Mouse (Mus musculus) intestine, embryonic 14.5 days (tissue): Measurements from ENCODE around the gene Tlr5. TPM values are rescaled to one million over a fixed set of nuclear protein-coding genes. Genes with fewer than 3 reads are reported as not detected.

ENCODE experiments used
- ATAC-seq: fragments of 200-750 bp; cut with Nextera tagmentation; replicated peaks from 2 replicates; pipeline ENCODE4 v1.8.0; 2017; ENCODE audit warnings: low read depth, moderate number of reproducible peaks, moderate TSS enrichment, moderate library complexity; ENCODE audit not compliant: low FRiP score, low TSS enrichment
- DNase-seq: peaks from one replicate; pipeline ENCODE4 v3.0.0-alpha.2; 2018; ENCODE audit warnings: low spot score
- H3K27ac ChIP-seq: fragments of 300-500 bp; sonication (generic); 2 replicates; pipeline ENCODE4 v1.5.1; 2014; ENCODE audit warnings: low read depth, mild to moderate bottlenecking, control low read depth
- H3K27me3 ChIP-seq: fragments of 300-500 bp; sonication (generic); replicated peaks from 2 replicates; pipeline ENCODE4 v1.6.1; 2014; ENCODE audit warnings: low read length, control low read depth; ENCODE audit not compliant: control insufficient read depth, insufficient read depth
- H3K36me3 ChIP-seq: fragments of 300-500 bp; sonication (generic); 2 replicates; pipeline ENCODE4 v1.6.1; 2014; ENCODE audit warnings: low read length, control low read depth; ENCODE audit not compliant: control insufficient read depth, insufficient read depth
- H3K4me1 ChIP-seq: fragments of 300-500 bp; sonication (generic); replicated peaks from 2 replicates; pipeline ENCODE4 v1.6.1; 2014; ENCODE audit warnings: low read length, control low read depth, mixed read lengths; ENCODE audit not compliant: control insufficient read depth, insufficient read depth
- H3K4me2 ChIP-seq: fragments of 300-500 bp; sonication (generic); 2 replicates; pipeline ENCODE4 v1.6.1; 2014; ENCODE audit warnings: low read length
- H3K4me3 ChIP-seq: fragments of 300-500 bp; sonication (generic); 2 replicates; pipeline ENCODE4 v1.5.1; 2014; ENCODE audit warnings: low read depth, low read length, control low read depth, mixed read lengths
- H3K9ac ChIP-seq: fragments of 300-500 bp; sonication (generic); 2 replicates; pipeline ENCODE4 v1.6.1; 2014; ENCODE audit warnings: mild to moderate bottlenecking, low read length
- H3K9me3 ChIP-seq: fragments of 300-500 bp; sonication (generic); 2 replicates; pipeline ENCODE4 v1.6.1; 2016; ENCODE audit warnings: low read length, control low read depth; ENCODE audit not compliant: control insufficient read depth
- WGBS: fragments of 180-500 bp; shearing (Covaris S2); extraction: QIAGEN DNeasy Blood & Tissue Kit; methylation state at CpG from one replicate; pipeline ENCODE4 v1.1.7; 2014; 5-methylcytosine and 5-hydroxymethylcytosine counted together
- polyA plus RNA-seq: library from polyadenylated mRNA; unstranded; fragments of >200 nt; fragmentation: Nextera tagmentation; extraction: Ambion mirVana; gene quantifications from 2 replicates; pipeline ENCODE4 v1.2.1, GENCODE M21; 2014

Tlr5 gene
- polyA plus RNA-seq, 1 experiment from 2014 or later, result 5.7 TPM

GRCm38 (mm10) chr1:182916166-182916565, 38.4 kb upstream of the Tlr5 start:
- no peak overlapping the region for H3K4me2 ChIP-seq
- H3K36me3 ChIP-seq, result no peaks in the 10 kb centered on the region
- no peaks in the 10 kb centered on the region for H3K27me3 ChIP-seq
- 0 out of 2 replicates have a peak, but pooled peaks cover 3% of the 10 kb centered on the region for H3K9me3 ChIP-seq
- no peak overlapping the region for H3K27ac ChIP-seq
- 94% methylated on average over 5 of the region's 5 CpGs for WGBS
- ATAC-seq (no peak), DNase-seq (peak; percentile 38)
- H3K4me1 ChIP-seq, result no peaks in the 10 kb centered on the region
- H3K9ac ChIP-seq, result no peak overlapping the region
- no peak overlapping the region for H3K4me3 ChIP-seq

GRCm38 (mm10) chr1:182918718-182919346, 35.8 kb upstream of the Tlr5 start:
- H3K9me3 ChIP-seq, result no peaks in the 10 kb centered on the region
- H3K4me3 ChIP-seq, result no peak overlapping the region
- H3K4me1 ChIP-seq, result no peaks in the 10 kb centered on the region
- 51% methylated on average over 8 of the region's 8 CpGs for WGBS
- H3K4me2 ChIP-seq, result no peak overlapping the region
- no peaks in the 10 kb centered on the region for H3K36me3 ChIP-seq
- no peak for ATAC-seq
- peak; percentile 21 for DNase-seq
- no peak overlapping the region for H3K27ac ChIP-seq
- no peak overlapping the region for H3K9ac ChIP-seq
- H3K27me3 ChIP-seq, result no peaks in the 10 kb centered on the region

GRCm38 (mm10) chr1:182922824-182923223, 31.8 kb upstream of the Tlr5 start:
- no peaks in the 10 kb centered on the region for H3K4me1 ChIP-seq
- H3K27ac ChIP-seq, result no peak overlapping the region
- H3K4me3 ChIP-seq, result no peak overlapping the region
- H3K9me3 ChIP-seq, result no peaks in the 10 kb centered on the region
- H3K27me3 ChIP-seq, result no peaks in the 10 kb centered on the region
- peak; percentile 32 for DNase-seq
- no peak for ATAC-seq
- whole genome bisulfite sequencing, result 80% methylated on average over 4 of the region's 4 CpGs
- no peak overlapping the region for H3K4me2 ChIP-seq
- no peak overlapping the region for H3K9ac ChIP-seq
- H3K36me3 ChIP-seq, result no peaks in the 10 kb centered on the region

- Histone ChIP-seq H3K27me3 (no peaks in the 10 kb centered on the region), H3K4me3 (no peak overlapping the region), H3K27ac (no peak overlapping the region), H3K4me1 (no peaks in the 10 kb centered on the region), H3K9ac (no peak overlapping the region), H3K36me3 (no peaks in the 10 kb centered on the region), H3K9me3 (no peaks in the 10 kb centered on the region), H3K4me2 (no peak overlapping the region)
- WGBS, result 79% methylated on average over 6 of the region's 6 CpGs
- ATAC-seq (no peak), DNase-seq (peak; percentile 20)
Observed at GRCm38 (mm10) chr1:182926465-182926864, 28.1 kb upstream of the Tlr5 start.

- no peak overlapping the region for H3K9ac ChIP-seq
- ATAC-seq (no peak), DNase-seq (peak; percentile 51)
- H3K27me3 ChIP-seq, result no peaks in the 10 kb centered on the region
- WGBS, result 69% methylated on average over 19 of the region's 19 CpGs
- H3K9me3 ChIP-seq, result no peaks in the 10 kb centered on the region
- H3K4me3 ChIP-seq, result no peak overlapping the region
- no peak overlapping the region for H3K27ac ChIP-seq
- no peaks in the 10 kb centered on the region for H3K4me1 ChIP-seq
- no peak overlapping the region for H3K4me2 ChIP-seq
- H3K36me3 ChIP-seq, result no peaks in the 10 kb centered on the region
Observed at GRCm38 (mm10) chr1:182927878-182928851, 26.4 kb upstream of the Tlr5 start.

GRCm38 (mm10) chr1:182935469-182935868, 19.1 kb upstream of the Tlr5 start:
- WGBS, result 40% methylated on average over 6 of the region's 6 CpGs
- Histone ChIP-seq H3K4me2 (no peak overlapping the region), H3K27ac (no peak overlapping the region), H3K27me3 (no peaks in the 10 kb centered on the region), H3K4me1 (no peaks in the 10 kb centered on the region), H3K36me3 (no peaks in the 10 kb centered on the region), H3K9ac (no peak overlapping the region), H3K4me3 (no peak overlapping the region), H3K9me3 (no peaks in the 10 kb centered on the region)
- DNase-seq (peak; percentile 40), ATAC-seq (no peak)

- H3K4me1 ChIP-seq, result no peaks in the 10 kb centered on the region
- no peak overlapping the region for H3K4me3 ChIP-seq
- DNase-seq (peak; percentile 37), ATAC-seq (no peak)
- no peaks in the 10 kb centered on the region for H3K9me3 ChIP-seq
- H3K9ac ChIP-seq, result no peak overlapping the region
- H3K27ac ChIP-seq, result no peak overlapping the region
- H3K27me3 ChIP-seq, result no peaks in the 10 kb centered on the region
- no peak overlapping the region for H3K4me2 ChIP-seq
- 76% methylated on average over 10 of the region's 10 CpGs for WGBS
- no peaks in the 10 kb centered on the region for H3K36me3 ChIP-seq
Observed at GRCm38 (mm10) chr1:182937486-182938120, 17.0 kb upstream of the Tlr5 start.

- peak; percentile 38 for DNase-seq
- H3K36me3 ChIP-seq, result no peaks in the 10 kb centered on the region
- no peak overlapping the region for H3K27ac ChIP-seq
- no peak overlapping the region for H3K4me3 ChIP-seq
- no peak overlapping the region for H3K9ac ChIP-seq
- no peaks in the 10 kb centered on the region for H3K27me3 ChIP-seq
- H3K4me1 ChIP-seq, result no peaks in the 10 kb centered on the region
- WGBS, result 82% methylated on average over 2 of the region's 2 CpGs
- H3K9me3 ChIP-seq, result no peaks in the 10 kb centered on the region
- no peak for ATAC-seq
- no peak overlapping the region for H3K4me2 ChIP-seq
Observed at GRCm38 (mm10) chr1:182941921-182942320, 12.7 kb upstream of the Tlr5 start.
